Mouse (Mus musculus) heart, postnatal 0 days (tissue): Measurements from ENCODE around the gene Fam120a.

Source experiments
- CTCF ChIP-seq: IDR thresholded peaks from 2 replicates; pipeline ENCODE4 v1.5.1; 2016; ENCODE audit warnings: antibody characterized with exemption, control low read depth, low read depth
- EP300 ChIP-seq: IDR thresholded peaks from 2 replicates; pipeline ENCODE4 v1.6.1; 2016; ENCODE audit warnings: antibody characterized with exemption, low read depth

DNA sequence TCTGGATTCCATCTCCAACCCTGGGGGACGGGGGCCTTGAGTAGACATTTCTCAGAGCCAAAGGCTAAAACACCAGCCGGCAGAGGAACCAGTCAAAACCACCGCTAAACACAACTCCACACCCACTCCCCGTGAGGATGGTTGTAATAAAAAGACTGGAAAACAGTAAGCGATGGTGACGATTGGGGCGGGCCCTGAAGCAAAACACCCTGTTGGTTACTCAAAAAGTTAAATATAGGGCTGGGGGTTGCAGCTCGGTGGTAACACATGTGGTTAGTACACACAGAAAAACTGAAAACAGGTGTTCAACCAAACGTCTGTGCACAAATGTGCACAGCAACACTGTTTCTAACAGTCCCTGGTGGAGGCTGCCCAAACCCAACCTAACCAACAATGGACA, 104.3 kb downstream of the Fam120a start:
- TF ChIP-seq CTCF: no peak
- TF ChIP-seq EP300: no peak
